Mouse (Mus musculus) embryonic fibroblast, embryonic 13.5 days (primary cell): ENCODE data around the gene BC030867. TPM values are rescaled to one million over a fixed set of nuclear protein-coding genes. Genes with fewer than 3 reads are reported as not detected.

Experiments used
- H3K27ac ChIP-seq: 2 replicates; pipeline ENCODE4 v1.5.1; 2012; ENCODE audit warnings: low read length, control low read depth, inconsistent platforms; ENCODE audit not compliant: insufficient read depth
- H3K4me1 ChIP-seq: 2 replicates; pipeline ENCODE4 v1.6.1; 2011; ENCODE audit warnings: low read length; ENCODE audit not compliant: control insufficient read depth, insufficient read depth
- H3K4me3 ChIP-seq: 2 replicates; pipeline ENCODE4 v1.5.1; 2011; ENCODE audit warnings: mild to moderate bottlenecking, control low read depth, low read length; ENCODE audit not compliant: insufficient read depth
- CTCF ChIP-seq: IDR thresholded peaks from 2 replicates; pipeline ENCODE4 v1.5.1; 2011; ENCODE audit warnings: mild to moderate bottlenecking, control low read depth, low read length, moderate library complexity, borderline replicate concordance; ENCODE audit not compliant: insufficient read depth
- POLR2A ChIP-seq: IDR thresholded peaks from 2 replicates; pipeline ENCODE4 v1.6.1; 2011; ENCODE audit warnings: low read depth, mild to moderate bottlenecking, control low read depth, low read length, moderate library complexity
- polyA plus RNA-seq: library from polyadenylated mRNA; stranded (reverse); fragments of >200 nt; gene quantifications from 2 replicates; pipeline ENCODE4 v1.2.4, GENCODE M21; 2011; ENCODE audit warnings: low read depth; ENCODE audit not compliant: missing spikeins, insufficient read length

Gene BC030867
- 6.5 and 10.2 TPM in 2 replicates for polyA plus RNA-seq

DNA sequence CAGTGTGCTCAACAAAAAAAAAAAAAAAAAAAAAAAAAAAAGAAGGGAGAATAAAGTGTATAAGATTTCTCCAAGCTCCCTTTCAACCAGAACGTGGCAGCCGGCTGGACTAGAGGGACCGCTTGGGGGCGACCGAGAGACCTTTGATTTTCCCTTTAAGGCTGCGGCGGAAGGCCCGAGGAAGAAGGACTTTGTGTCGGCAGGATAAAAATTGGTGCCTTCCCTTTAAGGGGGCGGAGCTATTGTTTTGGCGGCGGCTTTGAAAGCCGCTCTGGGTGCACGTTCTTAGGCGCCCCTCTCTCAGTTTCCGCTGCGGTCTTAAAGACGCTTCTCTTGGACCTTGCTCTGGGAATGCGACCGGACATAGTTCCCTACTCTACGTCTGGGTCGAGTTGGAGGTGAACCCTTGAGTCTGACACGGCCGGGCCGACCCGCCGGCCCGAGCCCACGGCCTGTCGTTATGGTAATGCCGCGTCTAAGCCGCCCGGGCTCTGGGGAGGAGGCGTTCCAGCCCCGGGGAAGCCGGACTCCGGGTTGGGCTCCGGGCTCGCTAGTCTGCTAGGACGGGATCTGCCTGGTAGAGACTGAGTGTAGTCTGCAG lies at the start of gene BC030867:
Gene BC030867 (plus strand): TSS at position 253 of the 601 bp plus-strand sequence.
- Histone ChIP-seq H3K4me1 (peaks cover 17% of the 10 kb centered on the region), H3K4me3 (peak within 1 kb of the TSS; percentile 78), H3K27ac (no peak within 1 kb of the TSS)
- no peak for TF ChIP-seq CTCF
- TF ChIP-seq POLR2A, result peak; percentile 45; the same call in 1 of the 2 replicates

DNA sequence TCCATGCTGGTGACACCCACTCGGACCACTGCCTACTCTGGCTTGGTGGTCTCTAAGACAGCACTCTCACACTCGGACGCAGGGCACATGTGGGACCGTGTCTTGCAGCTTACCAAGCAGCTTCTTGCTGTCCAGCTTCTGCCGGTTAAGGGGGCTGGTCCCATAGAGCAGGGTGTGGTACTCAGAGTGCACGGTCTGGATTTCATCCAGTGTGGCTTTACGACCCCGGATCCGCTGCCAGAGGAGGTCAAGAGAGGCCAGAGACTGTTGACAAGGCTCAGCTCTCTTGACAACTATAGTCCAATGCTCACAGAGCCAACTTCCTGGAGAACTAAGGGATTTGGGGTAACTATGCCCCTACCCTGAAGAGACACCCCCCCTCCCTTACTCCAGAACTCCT lies 48.8 kb upstream of the BC030867 start:
- Histone ChIP-seq H3K4me3 (no peak overlapping the region), H3K27ac (no peak overlapping the region), H3K4me1 (peaks cover 6% of the 10 kb centered on the region)
- TF ChIP-seq POLR2A, result no peak
- no peak for TF ChIP-seq CTCF

DNA sequence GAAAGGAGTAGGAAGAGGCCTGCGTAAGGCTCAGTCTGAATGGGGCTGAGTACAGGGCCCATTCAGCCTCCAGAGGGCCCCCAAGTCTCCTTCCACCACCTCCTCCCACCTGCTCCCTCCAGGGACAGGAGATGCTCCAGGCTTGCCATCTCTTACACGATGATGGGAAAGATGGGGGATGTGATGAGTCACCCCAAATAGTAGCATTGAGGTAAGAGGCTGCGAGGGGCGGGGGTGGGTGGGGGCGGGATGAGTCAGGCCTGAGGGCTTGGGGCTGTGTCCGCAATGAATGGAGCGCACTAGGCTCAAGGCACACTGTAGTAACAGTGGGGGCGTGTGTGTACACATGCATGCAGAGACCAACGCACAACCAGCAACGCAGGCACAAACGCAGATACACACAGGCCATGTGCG lies 47.3 kb upstream of the BC030867 start:
- Histone ChIP-seq H3K4me1 (peaks cover 6% of the 10 kb centered on the region), H3K4me3 (no peak overlapping the region), H3K27ac (no peak overlapping the region)
- TF ChIP-seq POLR2A (no peak), CTCF (peak; percentile 32; the same call in 1 of the 2 replicates)

DNA sequence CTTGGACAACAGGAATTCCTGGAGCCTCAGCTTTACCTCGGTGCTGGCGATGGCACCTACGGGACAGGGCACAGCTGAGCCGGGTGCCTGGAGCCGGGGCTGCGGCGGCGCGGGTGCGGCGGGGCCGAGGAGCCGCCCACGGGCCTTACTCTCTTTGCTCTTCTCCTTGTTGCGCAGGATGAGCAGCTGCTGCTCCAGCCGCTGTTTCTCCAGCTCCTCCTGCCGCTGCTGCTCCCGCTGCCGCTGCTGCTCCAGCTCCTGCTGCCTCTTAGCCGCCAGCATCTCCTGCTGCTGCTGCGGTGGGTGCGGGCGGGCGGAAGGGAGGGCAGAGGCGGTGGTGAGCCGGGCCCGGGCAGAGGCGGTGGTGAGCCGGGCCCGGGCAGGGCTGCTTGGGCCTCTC lies 42.2 kb upstream of the BC030867 start:
- H3K27ac ChIP-seq, result no peak overlapping the region
- H3K4me3 ChIP-seq, result no peak overlapping the region
- peaks cover 17% of the 10 kb centered on the region for H3K4me1 ChIP-seq
- TF ChIP-seq CTCF (no peak), POLR2A (no peak)

DNA sequence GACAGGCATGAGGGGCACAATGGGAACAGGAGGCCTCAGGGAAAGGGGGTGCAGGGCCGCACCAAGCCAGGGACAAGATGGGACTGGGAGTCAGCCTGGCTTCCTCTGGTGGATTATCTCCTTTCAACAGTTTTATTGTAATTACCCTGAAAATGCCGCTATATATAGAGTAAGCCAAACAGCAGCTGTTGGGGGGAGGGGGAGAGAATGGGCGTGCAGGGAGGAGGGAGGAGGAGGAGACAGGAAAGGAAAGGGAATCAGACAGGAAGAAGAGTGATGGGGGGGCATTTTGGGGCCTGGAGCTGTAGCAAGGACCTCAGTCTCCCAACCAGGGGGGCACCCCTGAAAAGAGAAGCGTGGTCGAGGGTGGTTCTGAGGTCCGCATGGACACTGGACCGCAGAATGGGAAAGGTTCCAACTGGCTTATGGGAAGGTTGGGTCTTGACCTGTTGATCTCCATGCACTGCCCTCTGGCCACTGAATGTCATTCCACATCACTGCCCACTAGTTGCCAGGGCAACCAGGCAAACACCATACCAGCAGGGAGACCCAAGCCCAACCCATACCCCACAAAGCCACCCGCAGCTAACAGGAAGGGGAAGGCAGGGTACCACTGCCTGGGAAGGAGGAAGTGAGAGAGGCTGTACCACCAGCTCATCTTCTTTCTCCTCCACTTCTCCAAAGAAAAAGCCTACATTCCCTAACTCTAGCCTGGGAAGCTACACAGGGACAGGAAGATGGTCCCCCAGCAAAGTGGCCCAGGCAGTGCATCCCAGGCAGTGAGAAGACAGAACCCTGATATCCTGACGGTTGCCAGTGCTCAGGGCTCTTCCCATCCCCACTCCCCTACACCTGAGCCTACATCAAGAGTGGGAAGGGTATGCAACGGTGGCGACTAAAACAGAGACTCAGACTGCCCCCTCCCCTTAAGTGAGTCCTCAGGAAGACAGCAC lies 40.6 kb upstream of the BC030867 start:
- H3K4me3 ChIP-seq, result no peak overlapping the region
- TF ChIP-seq POLR2A (no peak), CTCF (no peak)
- H3K4me1 ChIP-seq, result peaks cover 11% of the 10 kb centered on the region; the same call in 1 of the 2 replicates
- H3K27ac ChIP-seq, result no peak overlapping the region

DNA sequence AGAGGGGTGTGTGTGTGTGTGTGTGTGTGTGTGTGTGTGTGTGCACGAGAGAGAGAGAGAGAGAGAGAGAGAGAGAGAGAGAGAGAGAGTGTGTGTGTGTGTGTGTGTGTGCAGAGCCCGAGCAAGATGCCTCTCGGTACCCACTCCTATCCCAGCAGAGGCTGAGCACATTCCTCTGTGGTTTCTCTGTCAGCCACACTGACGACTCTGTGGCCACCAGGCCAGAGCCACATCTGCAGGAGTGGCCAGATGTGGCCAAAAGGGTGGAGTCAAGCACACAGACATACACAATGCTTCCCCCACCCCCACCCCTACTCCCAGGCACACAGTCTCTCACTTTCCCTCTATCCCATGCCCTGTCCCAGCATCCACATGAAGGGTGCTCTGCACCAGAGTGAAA lies 39.8 kb upstream of the BC030867 start:
- peaks cover 11% of the 10 kb centered on the region; the same call in 1 of the 2 replicates for H3K4me1 ChIP-seq
- TF ChIP-seq CTCF, result no peak
- no peak for TF ChIP-seq POLR2A

DNA sequence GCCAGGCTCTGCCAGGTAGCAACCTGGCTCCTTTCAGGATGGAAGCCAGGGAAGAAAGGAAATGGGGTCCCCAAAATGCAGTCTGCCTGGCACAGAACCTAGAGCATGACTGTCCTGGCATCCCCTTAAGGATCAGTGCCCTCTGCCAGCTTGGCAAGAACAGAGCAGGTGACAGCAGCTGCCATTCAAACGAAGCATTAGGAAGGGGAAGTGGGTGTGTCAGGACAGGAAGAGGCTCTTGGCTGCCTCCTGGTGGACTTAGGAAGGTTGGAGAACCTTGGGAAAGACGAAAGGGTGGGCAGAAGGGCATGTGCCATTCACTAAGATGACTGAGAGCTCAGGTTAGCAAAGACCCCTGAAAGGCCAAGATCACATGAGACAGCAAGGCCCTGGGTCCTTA lies 38.9 kb upstream of the BC030867 start:
- Histone ChIP-seq H3K4me1 (peaks cover 11% of the 10 kb centered on the region; the same call in 1 of the 2 replicates), H3K27ac (no peak overlapping the region), H3K4me3 (no peak overlapping the region)
- TF ChIP-seq POLR2A, result no peak
- no peak for TF ChIP-seq CTCF

More for the DNA sequence above, 39.8 kb upstream of the BC030867 start:
- Histone ChIP-seq H3K27ac (no peak overlapping the region), H3K4me3 (no peak overlapping the region)

DNA sequence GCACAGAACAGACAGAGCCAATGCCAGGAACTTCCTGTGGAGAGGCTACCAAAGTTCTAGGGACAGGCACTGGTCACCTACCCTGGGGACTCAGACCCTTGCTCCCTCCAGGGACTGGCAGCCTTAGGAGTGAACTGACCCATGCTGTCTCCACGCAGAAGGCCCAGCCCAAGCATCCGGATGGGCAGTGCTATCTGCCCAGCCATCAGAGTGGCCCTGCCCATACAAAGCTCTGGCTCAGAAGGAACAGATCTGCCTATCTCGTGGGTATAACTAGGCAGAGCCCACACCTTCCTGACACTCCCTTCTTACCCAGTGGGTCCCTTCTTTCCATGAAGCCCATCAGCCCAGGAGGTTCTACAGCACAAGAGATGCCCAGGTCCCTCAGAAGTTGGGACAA lies 38.5 kb upstream of the BC030867 start:
- H3K4me3 ChIP-seq, result no peak overlapping the region
- TF ChIP-seq POLR2A (no peak), CTCF (no peak)
- no peak overlapping the region for H3K27ac ChIP-seq
- peaks cover 11% of the 10 kb centered on the region; the same call in 1 of the 2 replicates for H3K4me1 ChIP-seq

DNA sequence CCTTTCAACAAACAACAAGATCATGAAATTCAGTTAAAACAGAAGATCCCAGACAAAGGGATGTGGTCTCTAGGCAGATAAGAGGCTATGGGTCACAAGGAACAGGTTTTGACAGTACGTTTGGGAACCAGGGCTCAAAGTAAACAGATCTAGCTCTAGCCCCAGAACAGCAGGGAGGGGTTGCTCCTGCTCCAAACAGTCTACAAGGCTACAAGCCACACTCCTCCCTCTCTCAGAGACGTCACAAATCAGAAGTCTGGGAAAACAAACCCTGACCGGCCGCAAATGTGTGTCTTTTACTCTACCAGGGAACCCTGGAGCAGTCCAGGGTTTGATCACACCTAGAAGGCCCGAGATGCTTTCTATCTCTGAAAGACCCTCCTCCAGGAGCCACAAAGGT lies 37.7 kb upstream of the BC030867 start:
- TF ChIP-seq POLR2A, result no peak
- TF ChIP-seq CTCF, result no peak
- Histone ChIP-seq H3K4me1 (peaks cover 17% of the 10 kb centered on the region), H3K27ac (no peak overlapping the region), H3K4me3 (no peak overlapping the region)

DNA sequence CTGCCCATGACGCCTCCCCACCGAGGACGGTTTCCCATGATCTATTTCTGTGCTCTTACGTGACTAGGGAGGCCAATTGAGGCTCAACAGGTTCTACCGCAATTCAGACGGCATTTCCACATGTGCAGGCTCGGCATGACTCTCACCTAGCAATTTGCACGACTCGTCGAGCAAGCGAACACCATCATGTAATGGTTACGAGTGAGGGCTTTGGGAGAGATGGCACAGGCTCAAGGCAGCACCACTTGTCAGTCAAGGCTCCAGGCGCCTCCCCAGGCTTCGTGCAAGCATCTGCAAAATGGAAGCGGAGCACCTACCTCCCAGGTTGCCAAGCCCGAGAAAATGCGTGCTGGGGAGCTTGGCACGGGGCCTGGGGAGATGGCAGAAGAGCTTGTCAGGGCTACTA lies 36.7 kb upstream of the BC030867 start:
- TF ChIP-seq POLR2A, result no peak
- no peak for TF ChIP-seq CTCF
- Histone ChIP-seq H3K4me3 (no peak overlapping the region), H3K27ac (no peak overlapping the region), H3K4me1 (peaks cover 23% of the 10 kb centered on the region)
